Mouse (Mus musculus): ENCODE results near the gene Ctdspl. TPM values are rescaled to one million over a fixed set of nuclear protein-coding genes. Genes with fewer than 3 reads are reported as not detected.
A peak's percentile ranks its signal among the peaks of the same experiment; 100 is the strongest.

The Ctdspl gene
- polyA plus RNA-seq, 1 experiment from 2014 or later, result 4.9 TPM

GRCm38 (mm10) chr9:119037076-119037730 is 111.0 kb downstream of the Ctdspl start:
- Histone ChIP-seq H3K4me3 (ENCODE audit: low read depth, low read length) (no peak overlapping the region), H3K9me3 (ENCODE audit: control insufficient read depth, low read length) (no peaks in the 10 kb centered on the region), H3K4me1 (ENCODE audit: control insufficient read depth, insufficient read depth, low read length) (peaks cover 20% of the 10 kb centered on the region), H3K4me2 (no peak overlapping the region), H3K36me3 (ENCODE audit: control insufficient read depth, insufficient read depth, low read length) (no peaks in the 10 kb centered on the region), H3K27ac (ENCODE audit: low read depth, low read length) (no peak overlapping the region), H3K9ac (ENCODE audit: low read length) (no peak overlapping the region), H3K27me3 (ENCODE audit: control insufficient read depth, insufficient read depth, low read length) (no peaks in the 10 kb centered on the region)
- ATAC-seq (ENCODE audit: low FRiP score), result no peak
- WGBS, result 87% methylated on average over 15 of the region's 15 CpGs
- DNase-seq (ENCODE audit: low spot score, missing footprints), result no peak

- no peak for ATAC-seq (ENCODE audit: low FRiP score)
- H3K4me1 ChIP-seq (ENCODE audit: control insufficient read depth, insufficient read depth, low read length), result peaks cover 7% of the 10 kb centered on the region
- H3K27me3 ChIP-seq (ENCODE audit: control insufficient read depth, insufficient read depth, low read length), result no peaks in the 10 kb centered on the region
- H3K4me3 ChIP-seq (ENCODE audit: low read depth, low read length), result no peak overlapping the region
- H3K9me3 ChIP-seq (ENCODE audit: control insufficient read depth, low read length), result no peaks in the 10 kb centered on the region
- H3K9ac ChIP-seq (ENCODE audit: low read length), result no peak overlapping the region
- no peaks in the 10 kb centered on the region for H3K36me3 ChIP-seq (ENCODE audit: control insufficient read depth, insufficient read depth, low read length)
- H3K4me2 ChIP-seq, result no peak overlapping the region
- H3K27ac ChIP-seq (ENCODE audit: low read depth, low read length), result no peak overlapping the region
- WGBS, result 87% methylated on average over 3 of the region's 3 CpGs
- DNase-seq (ENCODE audit: low spot score, missing footprints), result no peak
Measured at GRCm38 (mm10) chr9:119038574-119038973, 112.3 kb downstream of the Ctdspl start.

- Histone ChIP-seq H3K9ac (ENCODE audit: low read length) (no peak overlapping the region), H3K27me3 (ENCODE audit: control insufficient read depth, insufficient read depth, low read length) (no peaks in the 10 kb centered on the region), H3K9me3 (ENCODE audit: control insufficient read depth, low read length) (no peaks in the 10 kb centered on the region), H3K4me3 (ENCODE audit: low read depth, low read length) (no peak overlapping the region), H3K4me2 (no peak overlapping the region), H3K27ac (ENCODE audit: low read depth, low read length) (no peak overlapping the region), H3K4me1 (ENCODE audit: control insufficient read depth, insufficient read depth, low read length) (no peaks in the 10 kb centered on the region), H3K36me3 (ENCODE audit: control insufficient read depth, insufficient read depth, low read length) (no peaks in the 10 kb centered on the region)
- ATAC-seq (ENCODE audit: low FRiP score) (no peak), DNase-seq (ENCODE audit: low spot score, missing footprints) (no peak)
- 94% methylated on average over 15 of the region's 15 CpGs for WGBS
Measured at GRCm38 (mm10) chr9:119040101-119040775, 114.0 kb downstream of the Ctdspl start.

- Histone ChIP-seq H3K27ac (ENCODE audit: low read depth, low read length) (no peak overlapping the region), H3K9me3 (ENCODE audit: control insufficient read depth, low read length) (no peaks in the 10 kb centered on the region), H3K9ac (ENCODE audit: low read length) (no peak overlapping the region), H3K4me2 (no peak overlapping the region), H3K27me3 (ENCODE audit: control insufficient read depth, insufficient read depth, low read length) (peaks cover 7% of the 10 kb centered on the region), H3K4me3 (ENCODE audit: low read depth, low read length) (no peak overlapping the region), H3K36me3 (ENCODE audit: control insufficient read depth, insufficient read depth, low read length) (no peaks in the 10 kb centered on the region), H3K4me1 (ENCODE audit: control insufficient read depth, insufficient read depth, low read length) (peaks cover 9% of the 10 kb centered on the region)
- WGBS, result 80% methylated on average over 11 of the region's 11 CpGs
- no peak for DNase-seq (ENCODE audit: low spot score, missing footprints)
- ATAC-seq (ENCODE audit: low FRiP score), result no peak
Measured at GRCm38 (mm10) chr9:119048182-119048903, 122.1 kb downstream of the Ctdspl start.

- no peak overlapping the region for H3K9ac ChIP-seq (ENCODE audit: low read length)
- H3K4me2 ChIP-seq, result no peak overlapping the region
- H3K27ac ChIP-seq (ENCODE audit: low read depth, low read length), result no peak overlapping the region
- H3K36me3 ChIP-seq (ENCODE audit: control insufficient read depth, insufficient read depth, low read length), result no peaks in the 10 kb centered on the region
- ATAC-seq (ENCODE audit: low FRiP score), result no peak
- DNase-seq (ENCODE audit: low spot score, missing footprints), result no peak
- no peaks in the 10 kb centered on the region for H3K9me3 ChIP-seq (ENCODE audit: control insufficient read depth, low read length)
- no peak overlapping the region for H3K4me3 ChIP-seq (ENCODE audit: low read depth, low read length)
- peaks cover 14% of the 10 kb centered on the region for H3K27me3 ChIP-seq (ENCODE audit: control insufficient read depth, insufficient read depth, low read length)
- WGBS, result 68% methylated on average over 2 of the region's 2 CpGs
- H3K4me1 ChIP-seq (ENCODE audit: control insufficient read depth, insufficient read depth, low read length), result peaks cover 9% of the 10 kb centered on the region
Measured at GRCm38 (mm10) chr9:119051158-119051557, 124.9 kb downstream of the Ctdspl start.

GRCm38 (mm10) chr9:119052154-119052944 is 126.1 kb downstream of the Ctdspl start, which contains the start of gene Vill:
Gene Vill, plus strand, starts transcription at chr9:119052778.
- Histone ChIP-seq H3K36me3 (ENCODE audit: control insufficient read depth, insufficient read depth, low read length) (no peaks in the 10 kb centered on the region), H3K4me3 (ENCODE audit: low read depth, low read length) (peak within 1 kb of the TSS; percentile 26), H3K27me3 (ENCODE audit: control insufficient read depth, insufficient read depth, low read length) (peaks cover 14% of the 10 kb centered on the region), H3K9ac (ENCODE audit: low read length) (peak within 1 kb of the TSS; percentile 51), H3K9me3 (ENCODE audit: control insufficient read depth, low read length) (no peaks in the 10 kb centered on the region), H3K4me2 (peak within 1 kb of the TSS; percentile 50), H3K4me1 (ENCODE audit: control insufficient read depth, insufficient read depth, low read length) (peaks cover 9% of the 10 kb centered on the region), H3K27ac (ENCODE audit: low read depth, low read length) (no peak within 1 kb of the TSS)
- peak; percentile 90 for DNase-seq (ENCODE audit: low spot score, missing footprints)
- WGBS, result 19% methylated on average over 22 of the region's 22 CpGs
- peak; percentile 86 for ATAC-seq (ENCODE audit: low FRiP score)

GRCm38 (mm10) chr9:119053964-119054576 is 127.8 kb downstream of the Ctdspl start:
- H3K27ac ChIP-seq (ENCODE audit: low read depth, low read length), result no peak overlapping the region
- ATAC-seq (ENCODE audit: low FRiP score) (no peak), DNase-seq (ENCODE audit: low spot score, missing footprints) (no peak)
- no peak overlapping the region for H3K4me3 ChIP-seq (ENCODE audit: low read depth, low read length)
- H3K9ac ChIP-seq (ENCODE audit: low read length), result no peak overlapping the region
- WGBS, result 83% methylated on average over 9 of the region's 9 CpGs
- H3K27me3 ChIP-seq (ENCODE audit: control insufficient read depth, insufficient read depth, low read length), result peaks cover 14% of the 10 kb centered on the region
- H3K36me3 ChIP-seq (ENCODE audit: control insufficient read depth, insufficient read depth, low read length), result no peaks in the 10 kb centered on the region
- no peak overlapping the region for H3K4me2 ChIP-seq
- H3K9me3 ChIP-seq (ENCODE audit: control insufficient read depth, low read length), result no peaks in the 10 kb centered on the region
- H3K4me1 ChIP-seq (ENCODE audit: control insufficient read depth, insufficient read depth, low read length), result peaks cover 9% of the 10 kb centered on the region

- H3K9me3 ChIP-seq (ENCODE audit: control insufficient read depth, low read length), result no peaks in the 10 kb centered on the region
- ATAC-seq (ENCODE audit: low FRiP score), result no peak
- H3K4me3 ChIP-seq (ENCODE audit: low read depth, low read length), result no peak overlapping the region
- H3K27me3 ChIP-seq (ENCODE audit: control insufficient read depth, insufficient read depth, low read length), result peaks cover 14% of the 10 kb centered on the region
- no peak for DNase-seq (ENCODE audit: low spot score, missing footprints)
- H3K4me2 ChIP-seq, result no peak overlapping the region
- H3K27ac ChIP-seq (ENCODE audit: low read depth, low read length), result no peak overlapping the region
- 89% methylated on average over 4 of the region's 4 CpGs for WGBS
- no peaks in the 10 kb centered on the region for H3K36me3 ChIP-seq (ENCODE audit: control insufficient read depth, insufficient read depth, low read length)
- H3K4me1 ChIP-seq (ENCODE audit: control insufficient read depth, insufficient read depth, low read length), result peaks cover 9% of the 10 kb centered on the region
- no peak overlapping the region for H3K9ac ChIP-seq (ENCODE audit: low read length)
Measured at GRCm38 (mm10) chr9:119055336-119055735, 129.1 kb downstream of the Ctdspl start.

Data from midbrain, embryonic 11.5 days (tissue).